Mouse (Mus musculus): ENCODE measurements around the gene Gm17571. TPM values are rescaled to one million over a fixed set of nuclear protein-coding genes. Genes with fewer than 3 reads are reported as not detected.

The Gm17571 gene
- polyA plus RNA-seq, 1 experiment: not detected

- no peak overlapping the region for H3K27ac ChIP-seq (ENCODE audit: insufficient read depth, low read depth, low read length)
- WGBS: 92% methylated on average over 6 of the region's 6 CpGs
- no peaks in the 10 kb centered on the region for H3K27me3 ChIP-seq (ENCODE audit: control insufficient read depth, insufficient read depth, low read length)
- H3K4me1 ChIP-seq (ENCODE audit: control insufficient read depth, insufficient read depth, insufficient read length, low read length): no peaks in the 10 kb centered on the region
- H3K36me3 ChIP-seq (ENCODE audit: control insufficient read depth, insufficient read depth, low read length): no peaks in the 10 kb centered on the region
- H3K4me3 ChIP-seq (ENCODE audit: low read depth, low read length): no peak overlapping the region
- TF ChIP-seq CTCF (IDR thresholded peaks at IDR 0.05; ENCODE audit: extremely low read depth, insufficient read length, insufficient replicate concordance, low read depth, low read length) (no peak), POLR2A (IDR thresholded peaks at IDR 0.05; ENCODE audit: low read depth, low read length) (no peak)
Measured at GRCm38 (mm10) chr9:13457774-13458173, 11.2 kb upstream of the Gm17571 start.

- no peaks in the 10 kb centered on the region for H3K36me3 ChIP-seq (ENCODE audit: control insufficient read depth, insufficient read depth, low read length)
- TF ChIP-seq POLR2A (IDR thresholded peaks at IDR 0.05; ENCODE audit: low read depth, low read length): no peak
- TF ChIP-seq CTCF (IDR thresholded peaks at IDR 0.05; ENCODE audit: extremely low read depth, insufficient read length, insufficient replicate concordance, low read depth, low read length): no peak
- H3K4me1 ChIP-seq (ENCODE audit: control insufficient read depth, insufficient read depth, insufficient read length, low read length): no peaks in the 10 kb centered on the region
- no peak overlapping the region for H3K4me3 ChIP-seq (ENCODE audit: low read depth, low read length)
- WGBS: 52% methylated on average over 1 of the region's 1 CpGs
- H3K27ac ChIP-seq (ENCODE audit: insufficient read depth, low read depth, low read length): no peak overlapping the region
- H3K27me3 ChIP-seq (ENCODE audit: control insufficient read depth, insufficient read depth, low read length): no peaks in the 10 kb centered on the region
Measured at GRCm38 (mm10) chr9:13455231-13455630, 8.7 kb upstream of the Gm17571 start.

- H3K4me1 ChIP-seq (ENCODE audit: control insufficient read depth, insufficient read depth, insufficient read length, low read length): no peaks in the 10 kb centered on the region
- H3K27me3 ChIP-seq (ENCODE audit: control insufficient read depth, insufficient read depth, low read length): no peaks in the 10 kb centered on the region
- 21% methylated on average over 7 of the region's 7 CpGs for WGBS
- TF ChIP-seq CTCF (IDR thresholded peaks at IDR 0.05; ENCODE audit: extremely low read depth, insufficient read length, insufficient replicate concordance, low read depth, low read length): no peak
- TF ChIP-seq POLR2A (IDR thresholded peaks at IDR 0.05; ENCODE audit: low read depth, low read length): no peak
- no peak overlapping the region for H3K4me3 ChIP-seq (ENCODE audit: low read depth, low read length)
- H3K36me3 ChIP-seq (ENCODE audit: control insufficient read depth, insufficient read depth, low read length): no peaks in the 10 kb centered on the region
- H3K27ac ChIP-seq (ENCODE audit: insufficient read depth, low read depth, low read length): no peak overlapping the region
Measured at GRCm38 (mm10) chr9:13454651-13455123, 8.1 kb upstream of the Gm17571 start.

GRCm38 (mm10) chr9:13448716-13449115, 2.2 kb upstream of the Gm17571 start:
- Histone ChIP-seq H3K27ac (ENCODE audit: insufficient read depth, low read depth, low read length) (no peak overlapping the region), H3K27me3 (ENCODE audit: control insufficient read depth, insufficient read depth, low read length) (no peaks in the 10 kb centered on the region), H3K36me3 (ENCODE audit: control insufficient read depth, insufficient read depth, low read length) (no peaks in the 10 kb centered on the region), H3K4me1 (ENCODE audit: control insufficient read depth, insufficient read depth, insufficient read length, low read length) (no peaks in the 10 kb centered on the region; the same call in 1 of the 2 replicates), H3K4me3 (ENCODE audit: low read depth, low read length) (no peak overlapping the region)
- 80% methylated on average over 3 of the region's 3 CpGs for WGBS
- TF ChIP-seq CTCF (IDR thresholded peaks at IDR 0.05; ENCODE audit: extremely low read depth, insufficient read length, insufficient replicate concordance, low read depth, low read length) (no peak), POLR2A (IDR thresholded peaks at IDR 0.05; ENCODE audit: low read depth, low read length) (no peak)

GRCm38 (mm10) chr9:13446236-13446635, 317 bp downstream of the Gm17571 start:
- TF ChIP-seq POLR2A (IDR thresholded peaks at IDR 0.05; ENCODE audit: low read depth, low read length): no peak
- no peak for TF ChIP-seq CTCF (IDR thresholded peaks at IDR 0.05; ENCODE audit: extremely low read depth, insufficient read length, insufficient replicate concordance, low read depth, low read length)
- H3K27ac ChIP-seq (ENCODE audit: insufficient read depth, low read depth, low read length): no peak overlapping the region
- no peaks in the 10 kb centered on the region; the same call in 1 of the 2 replicates for H3K4me1 ChIP-seq (ENCODE audit: control insufficient read depth, insufficient read depth, insufficient read length, low read length)
- H3K36me3 ChIP-seq (ENCODE audit: control insufficient read depth, insufficient read depth, low read length): no peaks in the 10 kb centered on the region
- H3K27me3 ChIP-seq (ENCODE audit: control insufficient read depth, insufficient read depth, low read length): no peaks in the 10 kb centered on the region
- WGBS: 77% methylated on average over 1 of the region's 1 CpGs
- no peak overlapping the region for H3K4me3 ChIP-seq (ENCODE audit: low read depth, low read length)

- TF ChIP-seq POLR2A (IDR thresholded peaks at IDR 0.05; ENCODE audit: low read depth, low read length) (no peak), CTCF (IDR thresholded peaks at IDR 0.05; ENCODE audit: extremely low read depth, insufficient read length, insufficient replicate concordance, low read depth, low read length) (no peak)
- 72% methylated on average over 1 of the region's 1 CpGs for WGBS
- Histone ChIP-seq H3K4me1 (ENCODE audit: control insufficient read depth, insufficient read depth, insufficient read length, low read length) (no peaks in the 10 kb centered on the region; the same call in 1 of the 2 replicates), H3K27me3 (ENCODE audit: control insufficient read depth, insufficient read depth, low read length) (no peaks in the 10 kb centered on the region), H3K4me3 (ENCODE audit: low read depth, low read length) (no peak overlapping the region), H3K27ac (ENCODE audit: insufficient read depth, low read depth, low read length) (no peak overlapping the region), H3K36me3 (ENCODE audit: control insufficient read depth, insufficient read depth, low read length) (no peaks in the 10 kb centered on the region)
Measured at GRCm38 (mm10) chr9:13443484-13444211, 2.9 kb downstream of the Gm17571 start.

- Histone ChIP-seq H3K4me1 (ENCODE audit: control insufficient read depth, insufficient read depth, insufficient read length, low read length) (no peaks in the 10 kb centered on the region; the same call in 1 of the 2 replicates), H3K27me3 (ENCODE audit: control insufficient read depth, insufficient read depth, low read length) (no peaks in the 10 kb centered on the region), H3K4me3 (ENCODE audit: low read depth, low read length) (no peak overlapping the region), H3K27ac (ENCODE audit: insufficient read depth, low read depth, low read length) (no peak overlapping the region), H3K36me3 (ENCODE audit: control insufficient read depth, insufficient read depth, low read length) (no peaks in the 10 kb centered on the region)
- TF ChIP-seq CTCF (IDR thresholded peaks at IDR 0.05; ENCODE audit: extremely low read depth, insufficient read length, insufficient replicate concordance, low read depth, low read length) (no peak), POLR2A (IDR thresholded peaks at IDR 0.05; ENCODE audit: low read depth, low read length) (no peak)
- WGBS: 40% methylated on average over 13 of the region's 13 CpGs
Measured at GRCm38 (mm10) chr9:13442012-13442735, 4.4 kb downstream of the Gm17571 start.
